Mouse (Mus musculus): ENCODE measurements around the gene Sbno2. TPM values are rescaled to one million over a fixed set of nuclear protein-coding genes. Genes with fewer than 3 reads are reported as not detected.

Gene Sbno2
- total and polyA plus RNA-seq, 2 experiments from 2014 or later, result 7.6 to 24.3 TPM

DNA sequence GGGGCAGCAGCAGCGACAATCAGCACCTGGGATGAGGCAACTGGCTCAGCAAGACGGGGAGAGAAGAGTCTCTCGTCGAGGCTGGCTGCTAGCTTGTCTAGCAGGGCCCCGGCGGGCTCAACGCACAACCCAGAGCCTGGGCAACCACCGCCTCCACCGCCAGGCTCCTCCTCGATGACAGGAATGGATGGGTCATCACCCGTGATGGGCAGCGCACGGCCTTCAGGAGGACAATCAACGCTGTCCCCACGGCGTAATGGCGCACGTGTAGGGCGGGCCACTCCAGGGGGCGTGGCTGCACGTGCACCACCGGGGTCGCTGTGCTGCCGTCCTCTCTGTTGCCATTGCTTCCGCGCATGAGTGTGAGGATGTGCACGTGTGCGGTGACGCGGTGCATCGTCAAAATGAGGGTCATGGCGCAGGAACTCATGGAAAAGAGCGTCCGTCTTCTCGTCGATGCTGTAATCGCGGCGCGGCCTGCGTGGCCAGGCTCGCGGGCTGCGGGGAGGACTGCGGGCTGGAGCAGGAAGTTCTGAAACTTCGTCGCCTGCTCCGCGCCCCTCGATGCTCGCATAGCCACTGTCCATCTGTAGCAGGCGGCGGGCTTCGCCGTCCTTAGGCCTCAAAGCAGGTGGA lies 26.1 kb upstream of the Sbno2 start:
- Histone ChIP-seq H3K4me3 (ENCODE audit: low read depth, low read length) (peak overlapping the region; percentile 7; the same call in 1 of the 2 replicates), H3K9ac (replicated peaks; ENCODE audit: low read length, poor library complexity, severe bottlenecking) (no peak overlapping the region; the same call in 1 of the 2 replicates), H3K36me3 (ENCODE audit: insufficient read depth, low read length) (peaks cover 83% of the 10 kb centered on the region), H3K4me1 (ENCODE audit: insufficient read depth, low read length) (peaks cover 10% of the 10 kb centered on the region; the same call in 1 of the 2 replicates), H3K4me2 (ENCODE audit: low read depth, low read length, poor library complexity, severe bottlenecking) (peak overlapping the region; percentile 10; the same call in 1 of the 2 replicates), H3K9me3 (ENCODE audit: low read length) (no peaks in the 10 kb centered on the region), H3K27me3 (ENCODE audit: insufficient read depth, low read length) (no peaks in the 10 kb centered on the region), H3K27ac (ENCODE audit: low read depth, low read length) (peak overlapping the region; percentile 67)
- 18% methylated on average over 49 of the region's 55 CpGs for WGBS
- peak; percentile 36; the same call in 1 of the 2 replicates for TF ChIP-seq CTCF (IDR thresholded peaks at IDR 0.05)
- DNase-seq (ENCODE audit: low spot score) (peak; percentile 83), ATAC-seq (ENCODE audit: low FRiP score) (peak; percentile 75)

DNA sequence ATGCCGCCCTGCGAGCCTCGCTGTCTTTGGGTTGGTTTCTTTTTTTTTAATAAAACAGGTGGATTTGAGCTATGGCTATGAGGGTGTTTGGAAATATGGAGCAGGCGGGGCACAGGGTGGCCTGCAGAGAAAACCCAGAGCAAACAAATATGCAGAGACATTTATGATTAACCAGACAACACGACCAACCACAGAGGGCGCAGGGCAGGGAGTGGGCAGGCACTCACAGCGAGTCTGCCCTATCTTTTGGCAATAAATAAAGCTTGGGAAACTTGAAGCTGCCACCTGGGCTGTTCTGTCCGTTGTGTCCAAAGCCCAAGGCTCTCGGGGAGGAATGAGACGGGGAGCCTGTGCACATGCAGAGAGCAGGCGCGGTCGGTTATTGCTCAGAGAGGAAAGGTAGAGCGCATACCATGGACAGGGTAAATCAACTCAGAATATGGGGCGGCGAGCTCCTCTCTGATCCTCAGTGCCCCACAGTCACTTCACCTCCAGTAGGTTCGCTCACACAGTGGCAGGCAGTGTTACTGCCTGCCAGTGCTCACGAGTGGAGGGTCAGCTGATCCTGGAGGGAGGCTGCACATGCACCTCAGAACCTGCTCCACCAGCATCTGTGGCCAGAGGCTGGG lies 25.1 kb upstream of the Sbno2 start:
- Histone ChIP-seq H3K9ac (replicated peaks; ENCODE audit: low read length, poor library complexity, severe bottlenecking) (no peak overlapping the region), H3K27me3 (ENCODE audit: insufficient read depth, low read length) (no peaks in the 10 kb centered on the region), H3K27ac (ENCODE audit: low read depth, low read length) (peak overlapping the region; percentile 67; the same call in 1 of the 2 replicates), H3K9me3 (ENCODE audit: low read length) (no peaks in the 10 kb centered on the region), H3K4me1 (ENCODE audit: insufficient read depth, low read length) (0 out of 2 replicates have a peak, but pooled peaks cover 5% of the 10 kb centered on the region), H3K36me3 (ENCODE audit: insufficient read depth, low read length) (peaks cover 88% of the 10 kb centered on the region), H3K4me3 (ENCODE audit: low read depth, low read length) (no peak overlapping the region), H3K4me2 (ENCODE audit: low read depth, low read length, poor library complexity, severe bottlenecking) (no peak overlapping the region)
- WGBS, result 82% methylated on average over 18 of the region's 18 CpGs
- DNase-seq (ENCODE audit: low spot score) (no peak), ATAC-seq (ENCODE audit: low FRiP score) (no peak; the same call in 1 of the 2 replicates)
- TF ChIP-seq CTCF (IDR thresholded peaks at IDR 0.05), result no peak

DNA sequence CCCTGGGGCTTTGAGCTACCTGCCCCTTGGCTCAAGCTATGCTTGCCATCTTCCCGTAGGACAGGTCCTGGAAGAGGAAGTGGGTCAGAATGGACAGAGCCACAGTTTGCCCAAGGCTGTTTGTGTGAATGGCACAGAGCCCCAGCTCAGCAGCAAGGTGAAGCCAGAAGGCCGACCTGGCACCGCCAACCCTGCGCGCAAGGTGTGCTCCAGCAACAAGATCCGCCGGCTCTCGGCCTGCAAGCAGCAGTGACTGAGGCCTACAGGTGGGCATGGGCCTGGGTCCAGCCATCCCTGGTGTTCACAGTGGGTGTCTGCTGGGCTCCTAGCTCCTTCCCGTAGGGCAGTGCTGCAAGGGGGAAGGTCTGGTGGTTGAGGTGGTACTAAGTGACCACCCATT lies 24.5 kb upstream of the Sbno2 start:
- DNase-seq (ENCODE audit: low spot score), result no peak
- Histone ChIP-seq H3K4me2 (ENCODE audit: low read depth, low read length, poor library complexity, severe bottlenecking) (no peak overlapping the region), H3K4me1 (ENCODE audit: insufficient read depth, low read length) (0 out of 2 replicates have a peak, but pooled peaks cover 5% of the 10 kb centered on the region), H3K9ac (replicated peaks; ENCODE audit: low read length, poor library complexity, severe bottlenecking) (no peak overlapping the region), H3K36me3 (ENCODE audit: insufficient read depth, low read length) (peaks cover 88% of the 10 kb centered on the region), H3K27ac (ENCODE audit: low read depth, low read length) (no peak overlapping the region), H3K27me3 (ENCODE audit: insufficient read depth, low read length) (no peaks in the 10 kb centered on the region), H3K9me3 (ENCODE audit: low read length) (no peaks in the 10 kb centered on the region), H3K4me3 (ENCODE audit: low read depth, low read length) (no peak overlapping the region)
- no peak for ATAC-seq (ENCODE audit: low FRiP score)
- WGBS, result 90% methylated on average over 9 of the region's 9 CpGs
- TF ChIP-seq CTCF (IDR thresholded peaks at IDR 0.05), result no peak

DNA sequence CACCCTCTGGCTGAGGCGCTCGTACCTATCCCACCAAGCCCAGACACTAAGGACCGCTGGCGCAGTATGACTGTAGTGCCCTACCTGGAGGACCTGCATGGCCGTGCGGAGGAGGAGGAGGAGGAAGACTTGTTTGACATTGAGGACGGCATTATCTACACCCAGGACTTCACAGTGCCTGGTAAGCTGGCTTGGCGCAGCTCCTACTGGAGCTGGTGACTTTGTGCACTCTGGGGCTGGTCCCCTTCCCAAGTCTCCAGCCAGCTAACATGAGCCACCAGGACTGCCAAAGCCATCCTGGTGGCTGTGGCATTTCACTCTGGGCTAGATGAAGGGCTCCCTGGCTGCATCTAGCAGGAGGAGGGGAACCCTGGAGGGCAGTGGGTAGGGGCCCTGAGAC lies 22.5 kb upstream of the Sbno2 start:
- no peak overlapping the region for H3K4me3 ChIP-seq (ENCODE audit: low read depth, low read length)
- 98% methylated on average over 8 of the region's 8 CpGs for WGBS
- no peak overlapping the region for H3K9ac ChIP-seq (replicated peaks; ENCODE audit: low read length, poor library complexity, severe bottlenecking)
- ATAC-seq (ENCODE audit: low FRiP score) (no peak), DNase-seq (ENCODE audit: low spot score) (no peak)
- no peak overlapping the region for H3K4me2 ChIP-seq (ENCODE audit: low read depth, low read length, poor library complexity, severe bottlenecking)
- H3K9me3 ChIP-seq (ENCODE audit: low read length), result no peaks in the 10 kb centered on the region
- H3K27ac ChIP-seq (ENCODE audit: low read depth, low read length), result no peak overlapping the region
- H3K27me3 ChIP-seq (ENCODE audit: insufficient read depth, low read length), result no peaks in the 10 kb centered on the region
- peaks cover 72% of the 10 kb centered on the region for H3K36me3 ChIP-seq (ENCODE audit: insufficient read depth, low read length)
- H3K4me1 ChIP-seq (ENCODE audit: insufficient read depth, low read length), result 0 out of 2 replicates have a peak, but pooled peaks cover 5% of the 10 kb centered on the region
- TF ChIP-seq CTCF (IDR thresholded peaks at IDR 0.05), result no peak

DNA sequence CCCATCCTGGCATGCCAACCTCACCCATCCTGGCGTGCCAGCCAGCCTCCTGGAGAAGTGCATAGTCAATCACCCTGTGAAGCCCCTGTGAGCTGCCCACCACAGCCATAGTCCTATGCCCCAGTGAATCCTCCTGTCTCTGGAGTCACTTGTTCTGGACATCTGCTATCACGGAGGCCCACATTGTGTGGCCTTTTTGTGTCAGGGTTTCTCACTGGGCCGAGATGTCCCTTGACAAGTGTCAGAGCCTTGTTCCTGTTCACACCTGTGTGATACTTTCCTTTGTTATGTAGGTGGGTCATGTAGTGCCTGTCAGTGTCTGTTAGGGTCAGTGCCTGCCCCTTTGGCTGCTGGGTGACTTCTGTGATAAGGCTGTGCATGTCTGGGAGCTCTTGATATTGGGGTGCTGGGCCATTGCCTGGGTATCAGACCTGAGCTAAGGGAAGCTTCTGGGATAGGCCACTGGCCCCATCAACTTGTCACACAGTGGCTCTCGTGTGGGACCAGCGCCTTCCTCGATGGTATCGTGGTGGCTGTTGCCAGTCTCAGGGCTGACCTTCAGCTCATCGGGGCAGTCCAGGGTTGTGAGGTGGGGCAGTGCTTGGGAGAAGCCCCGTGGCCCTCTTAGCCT lies 18.7 kb upstream of the Sbno2 start:
- TF ChIP-seq CTCF (IDR thresholded peaks at IDR 0.05), result no peak
- no peak for DNase-seq (ENCODE audit: low spot score)
- peak overlapping the region; percentile 39; the same call in 1 of the 2 replicates for H3K9ac ChIP-seq (replicated peaks; ENCODE audit: low read length, poor library complexity, severe bottlenecking)
- H3K4me1 ChIP-seq (ENCODE audit: insufficient read depth, low read length), result no peaks in the 10 kb centered on the region
- peaks cover 44% of the 10 kb centered on the region for H3K36me3 ChIP-seq (ENCODE audit: insufficient read depth, low read length)
- no peaks in the 10 kb centered on the region for H3K9me3 ChIP-seq (ENCODE audit: low read length)
- H3K4me3 ChIP-seq (ENCODE audit: low read depth, low read length), result no peak overlapping the region
- H3K4me2 ChIP-seq (ENCODE audit: low read depth, low read length, poor library complexity, severe bottlenecking), result no peak overlapping the region
- 96% methylated on average over 9 of the region's 9 CpGs for WGBS
- H3K27ac ChIP-seq (ENCODE audit: low read depth, low read length), result no peak overlapping the region
- no peaks in the 10 kb centered on the region for H3K27me3 ChIP-seq (ENCODE audit: insufficient read depth, low read length)
- no peak for ATAC-seq (ENCODE audit: low FRiP score)

DNA sequence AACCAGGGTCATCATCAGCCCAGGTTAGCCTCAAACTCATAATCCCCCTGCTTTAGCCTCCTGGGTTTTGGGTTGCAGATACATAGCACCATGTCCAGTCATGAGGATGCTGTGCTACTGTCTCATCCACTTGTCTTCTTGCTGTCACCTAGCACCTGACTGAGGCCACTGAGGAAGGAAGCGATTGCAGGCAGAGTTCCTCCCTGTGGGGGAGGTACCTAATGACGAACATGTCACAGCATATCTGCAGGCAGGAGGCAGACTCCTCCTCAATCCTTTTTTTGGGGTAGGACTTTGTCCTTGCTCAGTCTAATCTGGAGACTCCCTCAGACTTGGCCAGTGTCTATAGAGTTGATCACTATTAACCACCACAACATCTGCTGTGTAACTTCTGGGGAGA lies 16.3 kb upstream of the Sbno2 start:
- no peak overlapping the region for H3K27ac ChIP-seq (ENCODE audit: low read depth, low read length)
- WGBS, result 87% methylated on average over 2 of the region's 2 CpGs
- no peak overlapping the region for H3K9ac ChIP-seq (replicated peaks; ENCODE audit: low read length, poor library complexity, severe bottlenecking)
- no peak overlapping the region for H3K4me2 ChIP-seq (ENCODE audit: low read depth, low read length, poor library complexity, severe bottlenecking)
- ATAC-seq (ENCODE audit: low FRiP score) (no peak), DNase-seq (ENCODE audit: low spot score) (no peak)
- H3K4me3 ChIP-seq (ENCODE audit: low read depth, low read length), result no peak overlapping the region
- no peaks in the 10 kb centered on the region for H3K27me3 ChIP-seq (ENCODE audit: insufficient read depth, low read length)
- peaks cover 14% of the 10 kb centered on the region for H3K4me1 ChIP-seq (ENCODE audit: insufficient read depth, low read length)
- no peak for TF ChIP-seq CTCF (IDR thresholded peaks at IDR 0.05)
- H3K36me3 ChIP-seq (ENCODE audit: insufficient read depth, low read length), result peaks cover 21% of the 10 kb centered on the region
- no peaks in the 10 kb centered on the region for H3K9me3 ChIP-seq (ENCODE audit: low read length)

Data from midbrain, postnatal 0 days (tissue).